Mouse (Mus musculus) G1E (cell line): ENCODE results near the gene Olfr823.

Source experiments
- CTCF ChIP-seq: IDR thresholded peaks from 2 replicates; pipeline ENCODE4 v1.5.1; 2012; ENCODE audit warnings: low read depth, low read length, inconsistent platforms, mixed read lengths
- GATA1 ChIP-seq: IDR thresholded peaks from 2 replicates; pipeline ENCODE4 v1.6.1; 2012; ENCODE audit warnings: borderline replicate concordance, low read length, inconsistent platforms, mixed read lengths
- POLR2AphosphoS5 ChIP-seq: IDR thresholded peaks from 2 replicates; pipeline ENCODE4 v1.6.1; 2012; ENCODE audit warnings: low read depth, low read length, inconsistent platforms; ENCODE audit not compliant: insufficient replicate concordance
- TAL1 ChIP-seq: conservative IDR thresholded peaks from 2 replicates; pipeline ENCODE4 v1.6.1; 2012; ENCODE audit warnings: low read depth, low read length, inconsistent platforms, mixed read lengths

GRCm38 (mm10) chr10:130070910-130071309, 44.3 kb downstream of the Olfr823 start, which contains the start of gene Olfr822:
- TF ChIP-seq CTCF = no peak
- no peak for TF ChIP-seq GATA1
- TF ChIP-seq TAL1 = no peak
- no peak for TF ChIP-seq POLR2AphosphoS5
